Mouse (Mus musculus): Measurements from ENCODE around the gene Rsu1. TPM values are rescaled to one million over a fixed set of nuclear protein-coding genes. Genes with fewer than 3 reads are reported as not detected.

Gene Rsu1
- polyA plus RNA-seq, 1 experiment from 2014 or later: 68.4 TPM

- H3K27me3 ChIP-seq: no peaks in the 10 kb centered on the region
- WGBS: 83% methylated on average over 8 of the region's 8 CpGs
- no peak overlapping the region for H3K4me2 ChIP-seq
- no peak overlapping the region for H3K4me3 ChIP-seq
- H3K27ac ChIP-seq: no peak overlapping the region
- H3K9me3 ChIP-seq: no peaks in the 10 kb centered on the region
- H3K4me1 ChIP-seq (replicated peaks): peaks cover 16% of the 10 kb centered on the region
- ATAC-seq (ENCODE audit: low FRiP score): no peak
- H3K36me3 ChIP-seq: no peaks in the 10 kb centered on the region
- H3K9ac ChIP-seq: no peak overlapping the region
Measured at GRCm38 (mm10) chr2:13132406-13132805, 138.8 kb downstream of the Rsu1 start.

GRCm38 (mm10) chr2:13129859-13130258, 141.4 kb downstream of the Rsu1 start:
- Histone ChIP-seq H3K9me3 (no peaks in the 10 kb centered on the region), H3K4me1 (replicated peaks) (peaks cover 16% of the 10 kb centered on the region), H3K4me3 (peak overlapping the region; percentile 23), H3K9ac (peak overlapping the region; percentile 58; the same call in 1 of the 2 replicates), H3K27ac (peak overlapping the region; percentile 19; the same call in 1 of the 2 replicates), H3K36me3 (no peaks in the 10 kb centered on the region), H3K4me2 (peak overlapping the region; percentile 49), H3K27me3 (no peaks in the 10 kb centered on the region)
- peak; percentile 87 for ATAC-seq (ENCODE audit: low FRiP score)
- WGBS: 18% methylated on average over 10 of the region's 10 CpGs

- H3K4me2 ChIP-seq: peak overlapping the region; percentile 49
- no peaks in the 10 kb centered on the region for H3K9me3 ChIP-seq
- peak overlapping the region; percentile 58 for H3K9ac ChIP-seq
- ATAC-seq (ENCODE audit: low FRiP score): peak; percentile 69
- no peaks in the 10 kb centered on the region for H3K27me3 ChIP-seq
- H3K4me1 ChIP-seq (replicated peaks): peaks cover 16% of the 10 kb centered on the region
- peak overlapping the region; percentile 40 for H3K27ac ChIP-seq
- 15% methylated on average over 10 of the region's 10 CpGs for WGBS
- no peaks in the 10 kb centered on the region for H3K36me3 ChIP-seq
- peak overlapping the region; percentile 23 for H3K4me3 ChIP-seq
Measured at GRCm38 (mm10) chr2:13129337-13129736, 141.9 kb downstream of the Rsu1 start.

- H3K9ac ChIP-seq: no peak overlapping the region
- ATAC-seq (ENCODE audit: low FRiP score): no peak
- H3K27ac ChIP-seq: no peak overlapping the region
- H3K4me3 ChIP-seq: no peak overlapping the region
- WGBS: 87% methylated on average over 5 of the region's 5 CpGs
- no peaks in the 10 kb centered on the region for H3K4me1 ChIP-seq (replicated peaks)
- no peaks in the 10 kb centered on the region for H3K9me3 ChIP-seq
- H3K4me2 ChIP-seq: no peak overlapping the region
- no peaks in the 10 kb centered on the region for H3K36me3 ChIP-seq
- no peaks in the 10 kb centered on the region for H3K27me3 ChIP-seq
Measured at GRCm38 (mm10) chr2:13120461-13120860, 150.8 kb downstream of the Rsu1 start.

GRCm38 (mm10) chr2:13117896-13118295, 153.3 kb downstream of the Rsu1 start:
- Histone ChIP-seq H3K27me3 (no peaks in the 10 kb centered on the region), H3K36me3 (no peaks in the 10 kb centered on the region), H3K9ac (no peak overlapping the region), H3K4me1 (replicated peaks) (no peaks in the 10 kb centered on the region), H3K4me3 (no peak overlapping the region), H3K4me2 (no peak overlapping the region), H3K9me3 (no peaks in the 10 kb centered on the region), H3K27ac (no peak overlapping the region)
- 66% methylated on average over 4 of the region's 4 CpGs for WGBS
- no peak for ATAC-seq (ENCODE audit: low FRiP score)

- ATAC-seq (ENCODE audit: low FRiP score): no peak
- Histone ChIP-seq H3K4me3 (no peak overlapping the region), H3K27ac (no peak overlapping the region), H3K9me3 (no peaks in the 10 kb centered on the region), H3K9ac (no peak overlapping the region), H3K4me1 (replicated peaks) (no peaks in the 10 kb centered on the region), H3K36me3 (no peaks in the 10 kb centered on the region), H3K4me2 (no peak overlapping the region), H3K27me3 (no peaks in the 10 kb centered on the region)
- WGBS: 12% methylated on average over 4 of the region's 4 CpGs
Measured at GRCm38 (mm10) chr2:13106531-13106930, 164.7 kb downstream of the Rsu1 start.

- Histone ChIP-seq H3K27me3 (no peaks in the 10 kb centered on the region), H3K4me3 (no peak overlapping the region), H3K27ac (no peak overlapping the region), H3K9me3 (no peaks in the 10 kb centered on the region), H3K36me3 (no peaks in the 10 kb centered on the region), H3K4me1 (replicated peaks) (no peaks in the 10 kb centered on the region), H3K4me2 (no peak overlapping the region), H3K9ac (no peak overlapping the region)
- WGBS: 41% methylated on average over 2 of the region's 2 CpGs
- ATAC-seq (ENCODE audit: low FRiP score): no peak
Measured at GRCm38 (mm10) chr2:13104388-13104787, 166.8 kb downstream of the Rsu1 start.

- no peaks in the 10 kb centered on the region for H3K9me3 ChIP-seq
- H3K27ac ChIP-seq: no peak overlapping the region
- no peak for ATAC-seq (ENCODE audit: low FRiP score)
- no peaks in the 10 kb centered on the region for H3K36me3 ChIP-seq
- 73% methylated on average over 7 of the region's 7 CpGs for WGBS
- no peak overlapping the region for H3K4me2 ChIP-seq
- no peak overlapping the region for H3K4me3 ChIP-seq
- no peaks in the 10 kb centered on the region for H3K4me1 ChIP-seq (replicated peaks)
- H3K27me3 ChIP-seq: no peaks in the 10 kb centered on the region
- H3K9ac ChIP-seq: no peak overlapping the region
Measured at GRCm38 (mm10) chr2:13103797-13104200, 167.4 kb downstream of the Rsu1 start.

GRCm38 (mm10) chr2:13094045-13094444, 177.2 kb downstream of the Rsu1 start:
- H3K4me2 ChIP-seq: no peak overlapping the region
- H3K27me3 ChIP-seq: no peaks in the 10 kb centered on the region

GRCm38 (mm10) chr2:13093570-13093969, 177.6 kb downstream of the Rsu1 start:
- no peak for ATAC-seq (ENCODE audit: low FRiP score)
- Histone ChIP-seq H3K9ac (no peak overlapping the region), H3K4me3 (no peak overlapping the region), H3K27ac (0 out of 2 replicates have a peak overlapping the region, but pooled peaks have one; percentile 4), H3K4me1 (replicated peaks) (no peaks in the 10 kb centered on the region; the same call in 1 of the 2 replicates), H3K36me3 (no peaks in the 10 kb centered on the region), H3K4me2 (no peak overlapping the region), H3K9me3 (no peaks in the 10 kb centered on the region), H3K27me3 (no peaks in the 10 kb centered on the region)
- 96% methylated on average over 1 of the region's 1 CpGs for WGBS

More at GRCm38 (mm10) chr2:13094045-13094444, 177.2 kb downstream of the Rsu1 start:
- 0 out of 2 replicates have a peak overlapping the region, but pooled peaks have one; percentile 4 for H3K27ac ChIP-seq
- no peaks in the 10 kb centered on the region for H3K36me3 ChIP-seq
- no peak overlapping the region for H3K4me3 ChIP-seq
- no peak overlapping the region for H3K9ac ChIP-seq
- ATAC-seq (ENCODE audit: low FRiP score): no peak
- 96% methylated on average over 5 of the region's 5 CpGs for WGBS
- H3K4me1 ChIP-seq (replicated peaks): no peaks in the 10 kb centered on the region; the same call in 1 of the 2 replicates
- H3K9me3 ChIP-seq: no peaks in the 10 kb centered on the region

GRCm38 (mm10) chr2:13091399-13092015, 179.7 kb downstream of the Rsu1 start:
- Histone ChIP-seq H3K36me3 (no peaks in the 10 kb centered on the region), H3K27me3 (no peaks in the 10 kb centered on the region), H3K27ac (no peak overlapping the region), H3K9ac (no peak overlapping the region), H3K4me3 (no peak overlapping the region), H3K4me1 (replicated peaks) (no peaks in the 10 kb centered on the region; the same call in 1 of the 2 replicates), H3K9me3 (no peaks in the 10 kb centered on the region), H3K4me2 (no peak overlapping the region)
- WGBS: 83% methylated on average over 5 of the region's 5 CpGs
- ATAC-seq (ENCODE audit: low FRiP score): no peak

- 96% methylated on average over 1 of the region's 1 CpGs for WGBS
- ATAC-seq (ENCODE audit: low FRiP score): no peak
- no peak overlapping the region for H3K4me3 ChIP-seq
- no peak overlapping the region for H3K9ac ChIP-seq
- H3K36me3 ChIP-seq: no peaks in the 10 kb centered on the region
- no peaks in the 10 kb centered on the region for H3K27me3 ChIP-seq
- H3K9me3 ChIP-seq: no peaks in the 10 kb centered on the region
- no peaks in the 10 kb centered on the region; the same call in 1 of the 2 replicates for H3K4me1 ChIP-seq (replicated peaks)
- no peak overlapping the region for H3K27ac ChIP-seq
- no peak overlapping the region for H3K4me2 ChIP-seq
Measured at GRCm38 (mm10) chr2:13090841-13091240, 180.4 kb downstream of the Rsu1 start.

GRCm38 (mm10) chr2:13089861-13090260, 181.4 kb downstream of the Rsu1 start:
- Histone ChIP-seq H3K4me2 (no peak overlapping the region), H3K4me1 (replicated peaks) (no peaks in the 10 kb centered on the region; the same call in 1 of the 2 replicates), H3K27ac (no peak overlapping the region), H3K9ac (no peak overlapping the region), H3K27me3 (no peaks in the 10 kb centered on the region), H3K4me3 (no peak overlapping the region), H3K9me3 (no peaks in the 10 kb centered on the region), H3K36me3 (no peaks in the 10 kb centered on the region)
- no peak for ATAC-seq (ENCODE audit: low FRiP score)
- 76% methylated on average over 4 of the region's 4 CpGs for WGBS
